Mouse (Mus musculus): ENCODE data around the gene Tbc1d2. TPM values are rescaled to one million over a fixed set of nuclear protein-coding genes. Genes with fewer than 3 reads are reported as not detected.

Tbc1d2 gene
- polyA plus RNA-seq, 1 experiment from 2014 or later = 6.7 TPM

DNA sequence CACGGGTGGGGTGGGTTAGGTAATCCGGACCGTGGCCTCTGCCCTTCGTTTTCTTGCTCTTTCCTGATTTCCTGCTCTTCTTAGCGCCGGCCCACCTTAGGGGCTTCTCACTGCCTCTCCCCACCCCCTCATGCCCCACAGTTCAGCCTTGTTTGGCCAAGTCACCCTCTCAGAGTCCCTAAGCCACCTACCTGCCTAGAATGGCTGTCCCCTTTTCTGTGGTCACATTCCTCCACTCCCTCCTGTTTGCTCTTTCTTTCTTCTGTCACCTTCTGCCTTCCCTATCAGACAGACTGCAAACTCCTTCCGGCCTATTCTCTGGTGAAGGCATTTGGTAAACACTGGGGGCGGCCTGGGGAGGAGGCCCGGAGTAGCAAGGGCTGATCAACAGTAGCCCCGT lies 51.9 kb downstream of the Tbc1d2 start:
- H3K4me2 ChIP-seq (replicated peaks; ENCODE audit: low read depth, low read length) = 0 out of 2 replicates have a peak overlapping the region, but pooled peaks have one; percentile 27
- H3K27ac ChIP-seq (ENCODE audit: low read length) = no peak overlapping the region
- no peak for ATAC-seq

DNA sequence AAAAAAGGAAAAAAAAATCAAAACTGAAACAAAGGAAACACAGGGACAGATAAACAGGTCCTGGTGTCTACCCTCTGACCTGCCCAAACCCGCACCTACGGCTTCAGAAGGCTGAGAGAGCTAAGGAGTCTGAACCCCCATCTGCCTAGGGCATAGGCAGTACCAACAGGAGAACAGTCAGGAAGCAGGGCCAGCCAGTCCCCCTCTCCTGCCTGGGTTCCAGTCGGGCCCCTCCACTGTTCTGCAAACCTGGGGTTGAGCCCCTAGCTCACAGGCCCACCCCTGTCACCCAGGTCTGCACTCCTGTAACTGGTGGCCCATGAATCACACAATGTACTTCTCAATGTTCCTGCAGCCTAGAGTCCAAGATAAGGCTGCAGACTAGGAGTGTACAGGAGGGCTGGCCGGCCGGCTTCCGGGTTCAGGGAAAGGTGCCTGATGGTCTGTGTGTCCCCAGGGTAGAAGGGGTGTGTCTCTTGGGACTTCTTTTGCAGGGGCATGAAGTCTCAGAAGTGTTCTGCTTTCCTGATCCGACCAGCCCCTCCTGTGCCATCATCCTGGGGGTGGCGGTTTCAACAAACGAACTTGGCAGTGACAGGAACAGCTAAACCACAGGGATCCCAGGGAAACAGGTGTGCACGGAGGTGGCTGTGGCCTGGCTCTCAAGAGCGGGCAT lies 52.6 kb downstream of the Tbc1d2 start:
- no peak overlapping the region for H3K27ac ChIP-seq (ENCODE audit: low read length)
- ATAC-seq = peak; percentile 59

More for the DNA sequence above, 51.9 kb downstream of the Tbc1d2 start:
- DNase-seq (ENCODE audit: low spot score) = no peak
- Histone ChIP-seq H3K9me3 (ENCODE audit: low read length) (no peaks in the 10 kb centered on the region), H3K9ac (replicated peaks; ENCODE audit: low read depth) (no peak overlapping the region), H3K4me3 (ENCODE audit: low read depth, low read length) (no peak overlapping the region), H3K4me1 (ENCODE audit: insufficient read depth, low read depth, low read length) (peaks cover 5% of the 10 kb centered on the region; the same call in 1 of the 2 replicates), H3K36me3 (ENCODE audit: insufficient read depth, low read length) (no peaks in the 10 kb centered on the region), H3K27me3 (replicated peaks; ENCODE audit: insufficient read depth, low read length) (peaks cover 16% of the 10 kb centered on the region)
- TF ChIP-seq EP300 (IDR thresholded peaks at IDR 0.05) (no peak), CTCF (IDR thresholded peaks at IDR 0.05) (no peak)
- 29% methylated on average over 10 of the region's 10 CpGs for WGBS

DNA sequence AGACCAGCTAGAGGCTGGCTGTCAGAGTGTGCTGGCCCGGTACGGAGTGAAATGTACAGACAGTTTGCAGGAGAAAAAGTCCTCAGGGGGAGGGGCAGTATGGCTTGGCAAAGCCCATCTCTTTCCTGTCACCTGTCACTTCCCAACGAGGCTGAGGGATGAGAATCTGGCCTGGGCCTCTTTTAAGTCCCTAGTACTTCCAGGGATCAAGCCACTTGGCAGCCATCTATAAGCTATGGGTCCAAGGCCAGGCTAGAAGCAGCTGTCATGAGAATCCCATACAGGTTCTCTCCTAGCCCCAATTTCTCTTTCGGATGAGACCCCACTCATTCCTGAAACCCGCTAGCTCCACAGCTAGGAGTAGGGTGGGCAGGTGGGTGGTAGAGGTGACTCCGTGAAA lies 53.6 kb downstream of the Tbc1d2 start:
- Histone ChIP-seq H3K4me1 (ENCODE audit: insufficient read depth, low read depth, low read length) (peaks cover 3% of the 10 kb centered on the region; the same call in 1 of the 2 replicates), H3K27me3 (replicated peaks; ENCODE audit: insufficient read depth, low read length) (peaks cover 7% of the 10 kb centered on the region), H3K9me3 (ENCODE audit: low read length) (no peaks in the 10 kb centered on the region), H3K4me2 (replicated peaks; ENCODE audit: low read depth, low read length) (no peak overlapping the region), H3K36me3 (ENCODE audit: insufficient read depth, low read length) (no peaks in the 10 kb centered on the region), H3K27ac (ENCODE audit: low read length) (no peak overlapping the region), H3K4me3 (ENCODE audit: low read depth, low read length) (no peak overlapping the region), H3K9ac (replicated peaks; ENCODE audit: low read depth) (no peak overlapping the region)
- TF ChIP-seq CTCF (IDR thresholded peaks at IDR 0.05) (no peak), EP300 (IDR thresholded peaks at IDR 0.05) (no peak)
- ATAC-seq = no peak
- DNase-seq (ENCODE audit: low spot score) = no peak
- WGBS = 70% methylated on average over 6 of the region's 6 CpGs

More for the DNA sequence above, 52.6 kb downstream of the Tbc1d2 start:
- Histone ChIP-seq H3K4me1 (ENCODE audit: insufficient read depth, low read depth, low read length) (peaks cover 5% of the 10 kb centered on the region; the same call in 1 of the 2 replicates), H3K9ac (replicated peaks; ENCODE audit: low read depth) (no peak overlapping the region), H3K9me3 (ENCODE audit: low read length) (no peaks in the 10 kb centered on the region), H3K4me3 (ENCODE audit: low read depth, low read length) (no peak overlapping the region), H3K36me3 (ENCODE audit: insufficient read depth, low read length) (no peaks in the 10 kb centered on the region), H3K4me2 (replicated peaks; ENCODE audit: low read depth, low read length) (peak overlapping the region; percentile 27), H3K27me3 (replicated peaks; ENCODE audit: insufficient read depth, low read length) (peaks cover 12% of the 10 kb centered on the region)
- DNase-seq (ENCODE audit: low spot score) = peak; percentile 43
- 40% methylated on average over 11 of the region's 11 CpGs for WGBS
- no peak for TF ChIP-seq EP300 (IDR thresholded peaks at IDR 0.05)
- TF ChIP-seq CTCF (IDR thresholded peaks at IDR 0.05) = no peak

DNA sequence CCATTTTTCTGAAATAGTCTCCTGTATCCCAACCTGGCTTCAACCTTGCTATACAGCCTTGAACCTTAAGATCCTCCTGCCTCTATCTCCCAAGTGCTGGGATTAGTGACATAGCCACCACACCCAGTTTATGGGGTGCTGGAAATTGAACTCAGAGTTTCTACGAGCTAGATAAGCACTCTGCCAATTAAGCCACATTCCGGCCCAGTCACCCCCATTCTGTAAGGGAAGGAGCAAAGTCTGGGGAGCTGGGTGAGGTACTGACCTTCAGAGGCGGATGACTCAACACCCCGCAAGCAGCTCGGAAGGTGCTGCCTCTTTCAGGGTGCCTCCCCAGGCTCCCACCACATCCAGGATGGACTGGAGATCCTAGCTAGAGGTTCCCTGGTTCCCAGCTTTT lies 55.9 kb downstream of the Tbc1d2 start:
- no peaks in the 10 kb centered on the region for H3K4me1 ChIP-seq (ENCODE audit: insufficient read depth, low read depth, low read length)
- DNase-seq (ENCODE audit: low spot score) = no peak
- H3K4me3 ChIP-seq (ENCODE audit: low read depth, low read length) = no peak overlapping the region
- WGBS = 78% methylated on average over 5 of the region's 5 CpGs
- H3K27me3 ChIP-seq (replicated peaks; ENCODE audit: insufficient read depth, low read length) = no peaks in the 10 kb centered on the region; the same call in 1 of the 2 replicates
- H3K36me3 ChIP-seq (ENCODE audit: insufficient read depth, low read length) = no peaks in the 10 kb centered on the region
- no peak overlapping the region for H3K4me2 ChIP-seq (replicated peaks; ENCODE audit: low read depth, low read length)
- no peak overlapping the region for H3K27ac ChIP-seq (ENCODE audit: low read length)
- no peak for TF ChIP-seq CTCF (IDR thresholded peaks at IDR 0.05)
- TF ChIP-seq EP300 (IDR thresholded peaks at IDR 0.05) = no peak
- H3K9ac ChIP-seq (replicated peaks; ENCODE audit: low read depth) = no peak overlapping the region
- ATAC-seq = no peak
- H3K9me3 ChIP-seq (ENCODE audit: low read length) = no peaks in the 10 kb centered on the region

DNA sequence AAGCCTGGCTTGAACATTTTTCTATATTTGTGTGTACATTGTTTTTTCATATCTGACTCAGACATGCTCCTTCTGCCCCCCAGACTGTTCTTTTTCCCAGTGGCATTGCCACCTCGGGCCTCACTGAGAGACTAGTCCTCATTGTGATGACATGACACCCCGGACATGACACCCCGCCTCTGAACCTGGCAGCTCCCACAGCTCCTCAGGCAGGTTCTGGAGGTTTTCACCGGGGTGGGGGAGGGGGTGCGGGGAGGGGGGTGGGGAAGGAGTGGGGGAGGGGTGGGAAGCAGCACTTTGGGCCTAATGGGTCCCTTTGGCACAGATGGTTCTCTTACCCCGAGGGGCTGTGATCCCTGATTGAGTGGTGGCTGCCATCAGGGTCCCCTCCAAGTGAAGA lies 56.5 kb downstream of the Tbc1d2 start:
- H3K4me3 ChIP-seq (ENCODE audit: low read depth, low read length) = no peak overlapping the region
- ATAC-seq = no peak
- no peak for TF ChIP-seq CTCF (IDR thresholded peaks at IDR 0.05)
- TF ChIP-seq EP300 (IDR thresholded peaks at IDR 0.05) = no peak
- H3K9ac ChIP-seq (replicated peaks; ENCODE audit: low read depth) = no peak overlapping the region
- DNase-seq (ENCODE audit: low spot score) = no peak
- no peak overlapping the region for H3K4me2 ChIP-seq (replicated peaks; ENCODE audit: low read depth, low read length)
- no peaks in the 10 kb centered on the region for H3K27me3 ChIP-seq (replicated peaks; ENCODE audit: insufficient read depth, low read length)
- no peaks in the 10 kb centered on the region for H3K9me3 ChIP-seq (ENCODE audit: low read length)
- no peaks in the 10 kb centered on the region for H3K36me3 ChIP-seq (ENCODE audit: insufficient read depth, low read length)
- H3K4me1 ChIP-seq (ENCODE audit: insufficient read depth, low read depth, low read length) = no peaks in the 10 kb centered on the region
- 39% methylated on average over 6 of the region's 6 CpGs for WGBS
- no peak overlapping the region for H3K27ac ChIP-seq (ENCODE audit: low read length)

DNA sequence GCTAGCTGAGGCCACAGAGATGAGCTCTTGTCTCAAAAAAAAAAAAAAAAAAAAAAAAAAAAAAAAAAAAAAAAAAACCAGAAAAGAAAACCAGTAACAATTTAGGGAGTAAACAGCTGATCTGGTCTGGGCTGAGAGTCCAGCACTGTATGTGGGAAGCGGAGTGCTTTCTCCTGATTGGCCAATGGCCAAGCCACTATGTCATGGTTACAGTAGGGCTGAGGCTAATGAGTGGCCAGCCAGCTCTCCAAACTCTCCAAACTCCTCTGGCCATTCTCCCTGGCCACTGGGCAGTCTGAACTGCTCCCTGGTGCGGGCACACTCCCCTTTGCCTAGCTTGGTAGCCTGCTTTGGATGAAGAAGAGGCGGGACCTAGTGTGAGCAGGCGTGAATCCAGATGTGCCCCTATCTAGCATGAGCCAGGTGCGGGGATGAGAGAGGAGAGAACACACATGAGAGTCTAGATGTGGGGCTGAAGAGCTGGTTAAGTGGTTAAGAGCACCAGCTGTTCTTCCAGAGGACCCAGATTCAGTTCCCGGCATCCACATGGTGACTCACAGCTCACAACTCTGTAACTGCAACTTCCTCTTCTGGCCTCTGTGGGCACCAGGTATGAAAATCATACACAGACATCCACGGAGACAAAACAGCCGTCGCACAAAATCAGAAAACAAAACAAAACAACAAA lies 58.0 kb downstream of the Tbc1d2 start:
- WGBS = 71% methylated on average over 9 of the region's 9 CpGs
- no peak overlapping the region for H3K9ac ChIP-seq (replicated peaks; ENCODE audit: low read depth)
- ATAC-seq (peak; percentile 52), DNase-seq (ENCODE audit: low spot score) (peak; percentile 32)
- H3K4me2 ChIP-seq (replicated peaks; ENCODE audit: low read depth, low read length) = no peak overlapping the region
- no peak overlapping the region for H3K4me3 ChIP-seq (ENCODE audit: low read depth, low read length)
- no peak overlapping the region for H3K27ac ChIP-seq (ENCODE audit: low read length)
- TF ChIP-seq CTCF (IDR thresholded peaks at IDR 0.05) (no peak), EP300 (IDR thresholded peaks at IDR 0.05) (no peak)
- H3K9me3 ChIP-seq (ENCODE audit: low read length) = no peaks in the 10 kb centered on the region
- no peaks in the 10 kb centered on the region for H3K36me3 ChIP-seq (ENCODE audit: insufficient read depth, low read length)
- no peaks in the 10 kb centered on the region for H3K27me3 ChIP-seq (replicated peaks; ENCODE audit: insufficient read depth, low read length)
- no peaks in the 10 kb centered on the region for H3K4me1 ChIP-seq (ENCODE audit: insufficient read depth, low read depth, low read length)

Measured in lung, postnatal 0 days (tissue).